Mouse (Mus musculus): ENCODE measurements around the gene Map4k3.

GRCm38 (mm10) chr17:80696210-80696609 is 32.1 kb downstream of the Map4k3 start:
- TF ChIP-seq CTCF (IDR thresholded peaks at IDR 0.05; ENCODE audit: control insufficient read depth, insufficient read depth, insufficient replicate concordance, low read depth, low read length) (no peak), POLR2A (IDR thresholded peaks at IDR 0.05; ENCODE audit: control insufficient read depth, low read depth, low read length) (no peak)
